Mouse (Mus musculus) liver, embryonic 14.5 days (tissue): ENCODE measurements at regions not wholly inside any gene's neighbourhood (a gene's known extent, or its start where the extent isn't known, plus 50 kb on each side); places are given as distances from the start of the nearest gene placed in this dataset.

Experiments used
- ATAC-seq: fragments of 200-750 bp; cut with Nextera tagmentation; 2 replicates; pipeline ENCODE4 v1.8.0; 2017; ENCODE audit warnings: moderate number of reproducible peaks, mild to moderate bottlenecking, moderate library complexity; ENCODE audit not compliant: insufficient read depth
- DNase-seq, 3 experiments: peaks; one replicate each; pipeline ENCODE4 v3.0.0-alpha.2; 2012 to 2013; ENCODE audit warnings: low read depth in 3 of 3, low spot score in 3 of 3
- H3K27ac ChIP-seq: fragments of 300-500 bp; sonication (generic); 2 replicates; pipeline ENCODE4 v1.5.1; 2014; ENCODE audit warnings: moderate library complexity, mild to moderate bottlenecking, control low read depth, inconsistent platforms
- H3K27me3 ChIP-seq: fragments of 300-500 bp; sonication (generic); 2 replicates; pipeline ENCODE4 v1.6.1; 2014; ENCODE audit warnings: mild to moderate bottlenecking, low read length, moderate library complexity; ENCODE audit not compliant: control insufficient read depth, insufficient read depth
- H3K36me3 ChIP-seq: fragments of 300-500 bp; sonication (generic); replicated peaks from 2 replicates; pipeline ENCODE4 v1.6.1; 2014; ENCODE audit warnings: low read depth; ENCODE audit not compliant: control insufficient read depth, insufficient read depth
- H3K4me1 ChIP-seq, 2 experiments: fragments of 200-500 bp in 1 of 2; fragments of 300-500 bp in 1 of 2; sonication (generic) in 1 of 2; replicated peaks; 2 replicates each; pipeline ENCODE4 v1.6.1; 2012 to 2014; ENCODE audit warnings: antibody characterized with exemption in 1 of 2, inconsistent platforms in 1 of 2, low read length in 1 of 2; ENCODE audit not compliant: control insufficient read depth in 2 of 2, insufficient read depth in 2 of 2
- H3K4me2 ChIP-seq: fragments of 300-500 bp; sonication (generic); 2 replicates; pipeline ENCODE4 v1.6.1; 2014; ENCODE audit warnings: low read depth, mild to moderate bottlenecking, control low read depth, moderate library complexity
- H3K4me3 ChIP-seq, 2 experiments: fragments of 200-500 bp in 1 of 2; fragments of 300-500 bp in 1 of 2; sonication (generic) in 1 of 2; 2 replicates each; pipeline ENCODE4 v1.5.1; 2012 to 2014; ENCODE audit warnings: low read depth in 2 of 2, low read length in 2 of 2, mild to moderate bottlenecking in 2 of 2, control low read depth in 1 of 2, inconsistent platforms in 1 of 2, moderate library complexity in 1 of 2; ENCODE audit not compliant: insufficient read depth in 1 of 2
- H3K9ac ChIP-seq: fragments of 300-500 bp; sonication (generic); replicated peaks from 2 replicates; pipeline ENCODE4 v1.6.1; 2014; ENCODE audit warnings: mild to moderate bottlenecking, control low read depth, moderate library complexity
- H3K9me3 ChIP-seq: fragments of 300-500 bp; sonication (generic); 2 replicates; pipeline ENCODE4 v1.6.1; 2016; ENCODE audit warnings: low read length, mixed read lengths; ENCODE audit not compliant: control insufficient read depth
- CTCF ChIP-seq: IDR thresholded peaks from 2 replicates; pipeline ENCODE4 v1.5.1; 2016; ENCODE audit warnings: antibody characterized with exemption, low read depth, control low read depth
- EP300 ChIP-seq: IDR thresholded peaks from 2 replicates; pipeline ENCODE4 v1.6.1; 2016; ENCODE audit warnings: antibody characterized with exemption, low read depth
- WGBS: fragments of 180-500 bp; shearing (Covaris S2); extraction: QIAGEN DNeasy Blood & Tissue Kit; methylation state at CpG from one replicate; pipeline ENCODE4 v1.1.7; 2014; ENCODE audit not compliant: insufficient replicate concordance; 5-methylcytosine and 5-hydroxymethylcytosine counted together

DNA sequence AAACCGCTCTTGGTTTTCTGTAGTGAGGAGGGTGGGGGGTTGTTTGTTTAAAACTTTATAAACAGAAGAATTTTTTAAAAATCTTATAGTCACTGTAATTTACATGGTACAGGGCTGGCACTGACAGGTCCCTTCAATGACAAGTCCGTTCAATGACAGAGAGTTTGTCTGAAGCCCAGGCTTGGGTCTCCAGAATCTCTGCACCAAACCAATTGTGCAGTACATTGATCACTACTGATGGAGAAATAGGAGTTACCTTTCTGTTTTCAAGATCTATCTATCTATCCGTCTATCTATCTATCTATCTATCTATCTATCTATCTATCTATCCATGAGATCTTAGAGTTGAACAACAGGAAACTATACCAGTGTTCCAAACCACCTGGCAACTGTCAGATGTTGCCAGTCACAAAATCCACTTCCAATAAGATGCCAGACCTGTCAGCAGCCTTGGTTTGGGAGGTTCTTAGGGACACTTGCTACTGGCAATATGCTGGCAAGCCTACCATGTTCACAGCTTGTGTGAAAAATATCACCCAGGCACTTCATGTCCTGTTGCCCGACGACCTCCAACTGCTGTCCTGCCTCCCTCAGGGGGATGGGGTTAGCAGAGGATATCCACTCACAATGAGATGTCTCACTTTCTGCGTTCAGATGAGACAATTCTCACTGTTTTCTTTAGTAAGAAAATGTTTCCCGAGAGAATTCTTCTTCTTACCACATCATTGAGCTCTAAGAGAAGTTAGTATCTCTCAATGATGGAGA lies 73.8 kb upstream of the Cpsf6 start:
- H3K27ac ChIP-seq = no peak overlapping the region
- no peak overlapping the region for H3K4me3 ChIP-seq
- WGBS = 66% methylated on average over 7 of the region's 7 CpGs
- no peak overlapping the region for H3K9ac ChIP-seq
- no peaks in the 10 kb centered on the region for H3K27me3 ChIP-seq
- peaks cover 0 to 12% of the 10 kb centered on the region in 2 experiments; a peak in 2 of 4 replicates for H3K4me1 ChIP-seq
- DNase-seq (no peak), ATAC-seq (no peak)
- H3K36me3 ChIP-seq = no peaks in the 10 kb centered on the region
- TF ChIP-seq EP300 (no peak), CTCF (no peak)
- no peak overlapping the region for H3K4me2 ChIP-seq
- no peaks in the 10 kb centered on the region for H3K9me3 ChIP-seq

DNA sequence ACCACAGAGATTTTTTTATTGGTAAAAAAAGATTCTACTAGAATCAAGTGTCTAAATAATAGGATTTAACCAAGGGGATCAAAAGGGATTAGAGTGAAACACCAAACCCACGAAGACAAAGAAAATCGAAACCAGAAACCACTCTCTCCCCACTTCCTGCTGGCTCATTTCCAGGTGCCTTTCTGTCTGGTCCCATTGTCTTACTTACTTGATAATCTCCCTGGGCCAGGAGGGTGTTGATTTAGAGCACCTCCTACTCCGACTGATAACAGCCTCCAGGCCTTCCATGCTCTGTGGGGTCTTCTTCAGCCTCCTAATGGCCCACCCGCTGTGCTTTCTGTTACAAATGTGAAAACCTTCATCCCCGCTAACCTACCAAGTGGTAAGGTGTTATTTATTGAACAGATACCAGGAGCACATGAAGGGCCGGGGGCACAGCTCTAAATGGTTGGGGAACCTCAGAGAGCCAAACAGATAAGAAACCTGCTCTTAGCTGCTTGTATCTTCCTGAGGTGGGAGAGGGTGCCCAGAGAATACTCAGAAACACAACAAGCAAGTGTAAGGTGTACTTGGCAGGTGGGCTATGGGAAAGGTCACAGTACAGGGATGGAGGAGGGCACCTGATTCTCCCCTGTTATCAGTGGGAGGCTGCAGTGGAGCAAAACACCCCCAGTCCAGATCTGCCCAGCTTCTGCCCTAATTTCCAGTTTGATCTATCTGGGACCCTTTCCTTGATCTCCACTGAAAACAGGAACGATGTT lies 72.6 kb upstream of the Cpsf6 start:
- Histone ChIP-seq H3K9me3 (no peaks in the 10 kb centered on the region), H3K4me2 (no peak overlapping the region), H3K27me3 (no peaks in the 10 kb centered on the region), H3K4me3 (no peak overlapping the region), H3K9ac (no peak overlapping the region), H3K36me3 (no peaks in the 10 kb centered on the region), H3K4me1 (peaks cover 0 to 10% of the 10 kb centered on the region in 2 experiments; a peak in 1 of 4 replicates), H3K27ac (no peak overlapping the region)
- 29% methylated on average over 7 of the region's 7 CpGs for WGBS
- ATAC-seq = no peak
- no peak for TF ChIP-seq EP300
- TF ChIP-seq CTCF = no peak
- DNase-seq = no peak

DNA sequence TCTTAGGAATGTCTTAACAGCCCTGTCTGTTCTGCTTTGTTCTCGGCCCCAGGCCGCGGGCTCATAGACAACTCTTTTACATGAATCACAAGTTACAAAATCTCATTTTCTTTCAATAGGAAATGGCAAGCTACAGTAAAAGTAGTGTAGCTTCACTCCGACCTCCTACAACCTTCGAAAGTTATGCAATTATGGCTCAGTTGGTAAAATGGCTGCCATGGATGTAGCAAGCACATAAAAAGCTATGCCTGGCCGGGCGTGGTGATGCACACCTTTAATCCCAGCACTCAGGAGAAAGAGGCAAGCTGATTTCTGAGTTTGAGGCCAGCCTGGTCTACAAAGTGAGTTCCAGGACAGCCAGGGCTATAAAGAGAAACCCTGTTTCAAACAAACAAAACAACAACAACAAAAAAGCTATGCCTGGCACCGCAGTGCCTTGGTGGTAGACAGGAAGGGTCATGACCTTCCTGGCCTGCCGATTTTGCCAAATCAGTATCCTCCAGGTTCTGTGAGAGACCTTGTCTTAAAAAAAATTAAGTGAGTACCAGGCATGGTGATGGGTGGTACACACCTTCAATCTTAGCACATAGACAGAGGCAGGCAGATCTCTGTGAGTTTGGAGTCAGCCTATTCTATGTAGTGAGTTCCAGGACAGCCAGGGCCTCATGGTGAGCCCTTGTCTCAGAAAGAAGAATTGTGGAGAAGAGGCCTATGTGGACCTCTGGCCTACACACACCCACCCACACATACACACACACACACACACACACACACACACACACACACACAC lies 71.8 kb upstream of the Cpsf6 start:
- Histone ChIP-seq H3K9me3 (no peaks in the 10 kb centered on the region), H3K27me3 (no peaks in the 10 kb centered on the region), H3K27ac (no peak overlapping the region), H3K9ac (no peak overlapping the region), H3K4me3 (no peak overlapping the region), H3K36me3 (no peaks in the 10 kb centered on the region), H3K4me1 (peaks cover 0 to 10% of the 10 kb centered on the region in 2 experiments; a peak in 1 of 4 replicates), H3K4me2 (no peak overlapping the region)
- WGBS = 68% methylated on average over 9 of the region's 9 CpGs
- TF ChIP-seq EP300 (no peak), CTCF (no peak)
- DNase-seq (no peak), ATAC-seq (no peak)

DNA sequence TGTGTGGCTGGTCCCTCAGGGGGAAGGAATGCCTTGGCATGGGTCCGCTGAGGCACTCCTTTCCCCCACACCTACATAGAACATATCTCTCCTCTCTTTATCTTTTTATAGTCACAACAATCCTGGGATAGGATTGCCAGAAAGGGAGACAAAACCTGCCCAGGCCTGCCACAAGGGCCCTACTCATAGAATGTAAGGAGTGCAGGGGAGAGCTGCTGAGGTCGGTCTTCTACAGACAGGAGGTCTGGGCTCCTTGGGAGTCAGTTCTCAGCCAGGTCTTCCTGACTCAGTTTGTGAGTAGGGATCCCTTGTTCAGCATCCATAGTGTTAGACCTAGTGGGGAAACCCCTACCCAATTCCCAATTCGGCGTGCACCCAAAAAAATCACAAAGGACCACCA lies 70.8 kb upstream of the Cpsf6 start:
- 76% methylated on average over 4 of the region's 4 CpGs for WGBS

More for the DNA sequence above, 70.8 kb upstream of the Cpsf6 start:
- ATAC-seq = no peak
- Histone ChIP-seq H3K27me3 (no peaks in the 10 kb centered on the region), H3K9ac (no peak overlapping the region), H3K36me3 (no peaks in the 10 kb centered on the region), H3K4me3 (no peak overlapping the region), H3K27ac (no peak overlapping the region), H3K4me1 (peaks cover 0 to 8% of the 10 kb centered on the region in 2 experiments; a peak in 1 of 4 replicates), H3K4me2 (no peak overlapping the region), H3K9me3 (no peaks in the 10 kb centered on the region)
- DNase-seq = no peak
- TF ChIP-seq EP300 = no peak
- TF ChIP-seq CTCF = no peak
